Mouse (Mus musculus): ENCODE measurements around the gene Snx17. TPM values are rescaled to one million over a fixed set of nuclear protein-coding genes. Genes with fewer than 3 reads are reported as not detected.

The Snx17 gene
- polyA plus RNA-seq, 1 experiment = 58.4 TPM

DNA sequence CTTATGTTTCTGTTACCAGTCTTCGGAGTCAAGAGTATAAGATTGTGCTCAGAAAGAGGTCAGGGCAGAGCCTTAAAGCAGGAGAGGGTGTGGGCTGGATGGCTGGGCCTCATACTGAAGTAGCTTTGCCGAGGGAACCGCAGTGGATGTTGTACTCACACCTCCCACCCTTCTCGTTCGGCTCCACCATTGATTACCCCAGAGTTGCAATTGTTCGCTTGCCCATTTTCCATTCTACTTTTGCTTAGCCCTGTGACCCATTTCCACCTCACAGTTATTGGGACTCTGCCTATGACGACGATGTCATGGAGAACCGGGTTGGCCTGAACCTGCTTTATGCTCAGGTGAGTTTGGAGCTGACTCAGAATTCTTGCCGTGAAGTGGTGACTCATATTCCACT is 3.2 kb downstream of the Snx17 start:
- Histone ChIP-seq H3K36me3 (ENCODE audit: control insufficient read depth, insufficient read depth, low read length) (peaks cover 50% of the 10 kb centered on the region), H3K27me3 (ENCODE audit: control insufficient read depth, insufficient read depth, low read length) (no peaks in the 10 kb centered on the region), H3K27ac (ENCODE audit: insufficient read depth, low read length) (no peak overlapping the region), H3K4me1 (ENCODE audit: control insufficient read depth, insufficient read depth, insufficient read length) (peaks cover 15% of the 10 kb centered on the region), H3K4me3 (ENCODE audit: extremely low read depth, insufficient read depth, insufficient read length) (no peak overlapping the region)
- WGBS = 95% methylated on average over 10 of the region's 10 CpGs
- DNase-seq (ENCODE audit: low read depth in 1 of 2, low spot score in 2 of 2) = no peak
- no peak for TF ChIP-seq POLR2A (IDR thresholded peaks at IDR 0.05; ENCODE audit: low read depth, low read length)
- no peak for TF ChIP-seq CTCF (IDR thresholded peaks at IDR 0.05; ENCODE audit: extremely low read depth, insufficient read depth, insufficient read length, insufficient replicate concordance)

DNA sequence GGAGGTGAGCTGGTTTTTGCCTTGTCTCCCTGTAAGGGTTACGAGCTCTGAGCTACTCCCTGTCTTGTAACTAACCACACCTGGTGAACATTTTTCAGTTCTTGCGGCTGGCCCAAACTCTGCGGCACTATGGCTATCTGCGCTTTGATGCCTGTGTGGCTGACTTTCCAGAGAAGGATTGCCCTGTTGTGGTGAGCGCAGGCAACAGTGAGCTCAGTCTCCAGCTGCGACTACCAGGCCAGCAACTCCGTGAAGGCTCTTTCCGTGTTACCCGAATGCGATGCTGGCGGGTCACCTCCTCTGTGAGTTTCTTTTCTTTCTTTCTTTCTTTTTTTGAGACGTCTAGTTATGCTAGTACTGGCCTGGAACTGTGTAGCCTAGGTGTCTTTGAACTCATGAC is 4.0 kb downstream of the Snx17 start:
- peaks cover 11% of the 10 kb centered on the region for H3K4me1 ChIP-seq (ENCODE audit: control insufficient read depth, insufficient read depth, insufficient read length)
- 90% methylated on average over 12 of the region's 12 CpGs for WGBS
- no peak for DNase-seq (ENCODE audit: low read depth in 1 of 2, low spot score in 2 of 2)
- peaks cover 50% of the 10 kb centered on the region for H3K36me3 ChIP-seq (ENCODE audit: control insufficient read depth, insufficient read depth, low read length)
- TF ChIP-seq POLR2A (IDR thresholded peaks at IDR 0.05; ENCODE audit: low read depth, low read length) (no peak), CTCF (IDR thresholded peaks at IDR 0.05; ENCODE audit: extremely low read depth, insufficient read depth, insufficient read length, insufficient replicate concordance) (no peak)
- H3K27ac ChIP-seq (ENCODE audit: insufficient read depth, low read length) = no peak overlapping the region
- no peak overlapping the region for H3K4me3 ChIP-seq (ENCODE audit: extremely low read depth, insufficient read depth, insufficient read length)
- H3K27me3 ChIP-seq (ENCODE audit: control insufficient read depth, insufficient read depth, low read length) = no peaks in the 10 kb centered on the region

DNA sequence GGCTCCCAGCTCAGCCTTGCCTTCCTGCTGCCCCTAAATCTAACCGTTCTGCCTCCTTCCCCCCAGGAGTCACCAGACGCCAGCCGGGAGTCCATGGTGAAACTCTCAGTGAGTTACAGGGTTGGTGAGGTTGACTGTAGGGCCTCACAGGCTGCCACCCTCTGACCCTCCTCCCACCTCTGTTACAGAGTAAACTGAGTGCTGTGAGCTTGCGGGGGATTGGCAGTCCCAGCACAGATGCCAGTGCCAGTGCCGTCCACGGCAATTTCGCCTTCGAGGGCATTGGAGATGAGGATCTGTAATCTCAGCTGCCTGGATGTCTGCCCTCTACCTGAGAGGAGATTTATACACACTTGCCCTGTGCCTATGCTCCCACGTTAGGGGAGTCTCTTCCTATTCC is 5.1 kb downstream of the Snx17 start:
- TF ChIP-seq CTCF (IDR thresholded peaks at IDR 0.05; ENCODE audit: extremely low read depth, insufficient read depth, insufficient read length, insufficient replicate concordance) (no peak), POLR2A (IDR thresholded peaks at IDR 0.05; ENCODE audit: low read depth, low read length) (no peak)
- no peak for DNase-seq (ENCODE audit: low read depth in 1 of 2, low spot score in 2 of 2)
- H3K4me1 ChIP-seq (ENCODE audit: control insufficient read depth, insufficient read depth, insufficient read length) = peaks cover 14% of the 10 kb centered on the region
- H3K27me3 ChIP-seq (ENCODE audit: control insufficient read depth, insufficient read depth, low read length) = no peaks in the 10 kb centered on the region
- no peak overlapping the region for H3K4me3 ChIP-seq (ENCODE audit: extremely low read depth, insufficient read depth, insufficient read length)
- H3K36me3 ChIP-seq (ENCODE audit: control insufficient read depth, insufficient read depth, low read length) = peaks cover 53% of the 10 kb centered on the region
- WGBS = 88% methylated on average over 9 of the region's 9 CpGs
- no peak overlapping the region for H3K27ac ChIP-seq (ENCODE audit: insufficient read depth, low read length)

DNA sequence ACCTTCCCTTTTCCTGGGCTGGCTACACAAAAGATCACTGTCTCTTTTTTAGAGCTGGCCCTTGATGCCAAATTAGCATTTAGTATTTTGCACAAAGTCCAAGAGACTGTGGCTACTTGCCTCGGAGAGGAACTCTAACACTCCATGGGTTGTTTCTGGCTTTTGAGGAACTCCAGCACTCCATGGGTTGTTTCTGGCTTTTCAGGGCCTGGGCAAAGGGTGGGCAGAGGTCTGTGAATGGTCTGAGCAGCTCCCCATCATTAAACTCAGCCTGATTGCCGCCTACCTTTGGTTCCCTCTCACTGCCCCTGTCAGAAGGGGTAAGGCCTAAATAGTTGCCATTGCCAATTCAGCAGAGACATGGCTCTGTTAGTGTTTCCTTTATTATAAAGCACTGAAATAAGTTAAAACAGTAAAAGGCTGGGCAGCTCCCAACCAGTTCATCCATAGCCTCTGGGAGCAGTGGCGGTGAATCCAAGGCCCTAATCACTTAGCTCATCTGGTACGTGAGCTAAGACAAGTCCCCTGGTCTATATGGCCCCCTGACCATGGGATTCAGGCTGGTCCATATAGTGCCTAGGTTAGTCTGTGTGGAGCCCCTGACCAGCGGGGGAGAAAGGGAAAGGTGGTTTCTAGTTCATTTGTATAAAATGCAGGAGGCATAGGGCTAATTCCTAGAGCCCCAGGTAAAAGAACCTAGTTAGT is 5.7 kb downstream of the Snx17 start:
- Histone ChIP-seq H3K4me3 (ENCODE audit: extremely low read depth, insufficient read depth, insufficient read length) (no peak overlapping the region), H3K4me1 (ENCODE audit: control insufficient read depth, insufficient read depth, insufficient read length) (peaks cover 13% of the 10 kb centered on the region), H3K27me3 (ENCODE audit: control insufficient read depth, insufficient read depth, low read length) (no peaks in the 10 kb centered on the region), H3K27ac (ENCODE audit: insufficient read depth, low read length) (no peak overlapping the region), H3K36me3 (ENCODE audit: control insufficient read depth, insufficient read depth, low read length) (peaks cover 53% of the 10 kb centered on the region)
- WGBS = 90% methylated on average over 5 of the region's 5 CpGs
- TF ChIP-seq POLR2A (IDR thresholded peaks at IDR 0.05; ENCODE audit: low read depth, low read length) = no peak
- no peak for TF ChIP-seq CTCF (IDR thresholded peaks at IDR 0.05; ENCODE audit: extremely low read depth, insufficient read depth, insufficient read length, insufficient replicate concordance)
- DNase-seq (ENCODE audit: low read depth in 1 of 2, low spot score in 2 of 2) = no peak

DNA sequence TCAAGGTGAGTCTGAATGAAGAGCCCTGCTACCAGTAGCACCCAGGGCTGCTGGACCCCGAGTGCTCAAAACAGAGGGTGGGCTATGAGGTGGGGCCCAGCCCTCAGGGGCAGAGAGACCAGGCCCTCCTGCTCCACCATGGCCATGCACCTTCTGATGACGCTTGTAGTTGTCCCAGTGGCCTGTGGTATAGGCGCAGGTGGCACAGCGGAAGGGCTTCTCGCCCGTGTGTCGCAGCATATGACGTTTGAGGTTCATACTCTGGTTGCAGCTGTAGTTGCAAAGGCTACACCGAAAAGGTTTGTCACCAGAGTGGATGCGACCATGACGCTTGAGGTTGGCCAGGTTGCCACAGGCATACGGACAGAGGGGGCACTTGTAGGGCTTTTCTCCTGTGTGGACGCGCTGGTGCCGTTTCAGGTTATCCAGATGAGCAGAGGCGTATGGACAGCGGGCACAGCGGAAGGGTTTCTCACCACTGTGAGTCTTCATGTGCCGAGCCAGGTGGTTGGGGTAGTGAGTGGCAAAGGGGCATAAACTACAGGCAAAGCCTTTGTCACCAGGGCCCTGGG is 6.4 kb downstream of the Snx17 start:
- H3K4me3 ChIP-seq (ENCODE audit: extremely low read depth, insufficient read depth, insufficient read length) = no peak overlapping the region
- peaks cover 11% of the 10 kb centered on the region for H3K4me1 ChIP-seq (ENCODE audit: control insufficient read depth, insufficient read depth, insufficient read length)
- DNase-seq (ENCODE audit: low read depth in 1 of 2, low spot score in 2 of 2) = no peak
- no peaks in the 10 kb centered on the region for H3K27me3 ChIP-seq (ENCODE audit: control insufficient read depth, insufficient read depth, low read length)
- TF ChIP-seq POLR2A (IDR thresholded peaks at IDR 0.05; ENCODE audit: low read depth, low read length) (no peak), CTCF (IDR thresholded peaks at IDR 0.05; ENCODE audit: extremely low read depth, insufficient read depth, insufficient read length, insufficient replicate concordance) (no peak)
- H3K27ac ChIP-seq (ENCODE audit: insufficient read depth, low read length) = no peak overlapping the region
- H3K36me3 ChIP-seq (ENCODE audit: control insufficient read depth, insufficient read depth, low read length) = peaks cover 56% of the 10 kb centered on the region
- 95% methylated on average over 19 of the region's 19 CpGs for WGBS

DNA sequence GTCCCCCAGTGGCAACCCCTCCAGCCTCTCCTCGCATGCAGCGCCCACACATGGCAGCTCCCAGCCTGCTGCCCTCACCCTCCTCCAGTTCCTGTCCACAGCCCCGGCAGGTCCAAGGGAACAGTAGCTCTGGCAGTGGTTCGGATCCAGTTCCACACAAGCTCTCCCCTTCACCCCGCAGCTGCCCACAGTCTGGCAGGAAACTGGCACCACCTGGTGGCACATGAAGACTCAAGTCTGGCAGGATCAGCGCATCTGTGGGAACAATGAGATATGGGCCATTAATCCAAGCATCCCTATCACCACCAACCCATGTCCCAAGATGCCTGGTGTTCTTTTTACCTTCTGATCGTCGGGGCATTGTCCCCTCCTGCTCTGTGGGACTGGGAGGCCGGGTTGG is 6.9 kb downstream of the Snx17 start:
- WGBS = 87% methylated on average over 9 of the region's 9 CpGs
- no peak for DNase-seq (ENCODE audit: low read depth in 1 of 2, low spot score in 2 of 2)
- Histone ChIP-seq H3K27ac (ENCODE audit: insufficient read depth, low read length) (no peak overlapping the region), H3K36me3 (ENCODE audit: control insufficient read depth, insufficient read depth, low read length) (peaks cover 56% of the 10 kb centered on the region), H3K4me3 (ENCODE audit: extremely low read depth, insufficient read depth, insufficient read length) (no peak overlapping the region), H3K4me1 (ENCODE audit: control insufficient read depth, insufficient read depth, insufficient read length) (peaks cover 11% of the 10 kb centered on the region), H3K27me3 (ENCODE audit: control insufficient read depth, insufficient read depth, low read length) (no peaks in the 10 kb centered on the region)
- TF ChIP-seq POLR2A (IDR thresholded peaks at IDR 0.05; ENCODE audit: low read depth, low read length) (no peak), CTCF (IDR thresholded peaks at IDR 0.05; ENCODE audit: extremely low read depth, insufficient read depth, insufficient read length, insufficient replicate concordance) (no peak)

DNA sequence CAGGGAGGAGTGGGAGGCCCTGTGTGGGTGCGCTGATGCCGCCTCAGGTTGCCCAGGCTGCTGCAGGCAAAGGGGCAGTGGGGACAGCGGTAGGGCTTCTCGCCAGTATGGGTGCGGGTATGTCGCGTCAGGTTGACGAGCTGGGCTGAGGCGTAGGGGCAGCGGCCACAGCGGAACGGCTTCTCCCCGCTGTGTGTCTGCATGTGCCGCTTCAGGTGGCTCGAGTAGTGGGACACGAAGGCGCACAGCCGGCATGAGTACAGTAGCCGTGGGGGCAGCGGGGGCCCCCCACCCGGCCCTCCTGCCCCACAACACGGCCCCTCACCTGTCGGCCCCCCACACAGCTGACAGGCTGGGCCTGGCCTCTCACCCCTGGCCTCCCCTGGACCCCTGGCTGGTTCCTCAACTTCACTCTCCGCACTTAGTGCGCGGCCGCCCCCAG is 7.3 kb downstream of the Snx17 start:
- Histone ChIP-seq H3K27ac (ENCODE audit: insufficient read depth, low read length) (no peak overlapping the region), H3K4me1 (ENCODE audit: control insufficient read depth, insufficient read depth, insufficient read length) (peaks cover 11% of the 10 kb centered on the region), H3K27me3 (ENCODE audit: control insufficient read depth, insufficient read depth, low read length) (no peaks in the 10 kb centered on the region), H3K4me3 (ENCODE audit: extremely low read depth, insufficient read depth, insufficient read length) (no peak overlapping the region), H3K36me3 (ENCODE audit: control insufficient read depth, insufficient read depth, low read length) (peaks cover 54% of the 10 kb centered on the region)
- no peak for DNase-seq (ENCODE audit: low read depth in 1 of 2, low spot score in 2 of 2)
- TF ChIP-seq CTCF (IDR thresholded peaks at IDR 0.05; ENCODE audit: extremely low read depth, insufficient read depth, insufficient read length, insufficient replicate concordance) (no peak), POLR2A (IDR thresholded peaks at IDR 0.05; ENCODE audit: low read depth, low read length) (no peak)
- WGBS = 90% methylated on average over 27 of the region's 27 CpGs
